Mouse (Mus musculus) gastrocnemius, postnatal 36 days (tissue): Measurements from ENCODE around the gene Mbd3. TPM values are rescaled to one million over a fixed set of nuclear protein-coding genes. Genes with fewer than 3 reads are reported as not detected.

Experiments used
- DNase-seq, 2 experiments: peaks; one replicate each; pipeline ENCODE4 v3.0.0; 2022
- intact Hi-C: fragments of 180-260 bp; cut with DNase I; formaldehyde crosslinking; loops from one replicate; pipeline ENCODE4 v1.15.1; 2025
- total RNA-seq, 2 experiments: library from RNA; stranded (reverse); gene quantifications; 2 replicates each; pipeline ENCODE4 v1.2.3; 2021

Mbd3 gene
- total RNA-seq, 2 experiments from 2014 or later, result 95.1 to 99.9 TPM

DNA sequence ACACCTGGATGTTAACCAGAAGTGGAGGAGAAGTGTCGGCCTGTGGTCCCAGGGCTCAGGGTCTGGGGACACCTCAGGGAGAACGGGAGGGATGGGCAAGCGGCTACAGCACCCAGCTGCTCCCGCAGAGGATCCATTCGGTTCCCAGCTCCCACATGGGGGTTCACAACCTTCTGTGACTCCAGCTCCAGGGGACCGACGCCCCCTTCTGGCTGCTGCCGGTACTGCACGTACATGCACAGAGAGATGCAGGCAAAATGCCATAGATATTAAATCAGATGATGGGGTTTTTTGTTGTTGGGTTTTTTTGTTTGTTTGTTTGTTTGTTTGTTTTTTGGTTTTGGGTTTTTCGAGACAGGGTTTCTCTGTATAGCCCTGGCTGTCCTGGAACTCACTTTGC lies 21.6 kb downstream of the Mbd3 start:
- intact Hi-C loops, result no loop called here

GRCm38 (mm10) chr10:80376160-80376559 lies 23.2 kb downstream of the Mbd3 start:
- DNase-seq, result peak; percentile 85 to 91
- intact Hi-C loops, result no loop called here

More for the DNA sequence above, 21.6 kb downstream of the Mbd3 start:
- no peak for DNase-seq

- DNase-seq, result peak in 1 of 2 experiments; percentile 52
- intact Hi-C loops, result loop anchor here (1.0 to 2.0 kb wide), 2 partner anchors 23 to 79 kb away; partner anchors contain the start of gene Apc2
These were observed 25.3 kb downstream of the Mbd3 start for GRCm38 (mm10) chr10:80374063-80374462.

- intact Hi-C loops, result no loop called here
- no peak for DNase-seq
These were observed 26.6 kb downstream of the Mbd3 start for GRCm38 (mm10) chr10:80372706-80373105.

GRCm38 (mm10) chr10:80371983-80372382 lies 27.4 kb downstream of the Mbd3 start:
- intact Hi-C loops, result no loop called here
- no peak for DNase-seq

DNA sequence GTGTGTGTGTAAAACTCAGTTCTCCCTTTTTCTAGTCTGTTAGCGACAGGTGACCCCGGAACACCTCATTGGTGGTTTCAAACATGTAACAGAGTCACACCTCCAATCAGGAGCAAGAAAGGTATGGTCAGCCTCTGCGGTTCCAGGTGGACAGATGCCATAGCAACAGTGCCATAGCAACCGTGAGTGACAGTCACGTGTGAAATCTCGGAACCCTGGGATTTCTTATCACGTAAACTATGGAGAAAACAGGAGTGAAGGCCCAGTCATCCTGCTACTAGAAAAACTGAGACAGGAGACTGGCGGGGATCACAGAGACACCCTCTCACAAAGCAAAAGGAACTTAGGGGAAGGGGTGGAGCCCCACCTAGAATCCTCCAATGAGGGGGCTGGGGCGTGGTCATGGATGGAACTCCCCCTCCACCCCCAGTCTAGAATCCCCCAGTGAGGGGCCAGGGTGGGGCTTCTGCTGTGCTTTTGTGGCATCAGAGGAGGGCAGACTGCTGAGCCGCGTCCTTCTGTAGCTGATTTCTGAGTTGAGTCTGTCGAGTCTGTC lies 27.9 kb downstream of the Mbd3 start:
- intact Hi-C loops, result no loop called here
- DNase-seq, result no peak

GRCm38 (mm10) chr10:80369995-80370747 lies 29.2 kb downstream of the Mbd3 start:
- DNase-seq, result no peak
- intact Hi-C loops, result no loop called here

- intact Hi-C loops, result no loop called here
- no peak for DNase-seq
These were observed 31.0 kb downstream of the Mbd3 start for GRCm38 (mm10) chr10:80368392-80368791.

GRCm38 (mm10) chr10:80367954-80368353 lies 31.4 kb downstream of the Mbd3 start:
- intact Hi-C loops, result loop anchor here (1.0 kb wide), 1 partner anchor 39 kb away; the partner anchor contains the start of genes Pcsk4 and Reep6
- no peak for DNase-seq

- DNase-seq, result no peak
- intact Hi-C loops, result no loop called here
These were observed 33.6 kb downstream of the Mbd3 start for GRCm38 (mm10) chr10:80365736-80366135.

DNA sequence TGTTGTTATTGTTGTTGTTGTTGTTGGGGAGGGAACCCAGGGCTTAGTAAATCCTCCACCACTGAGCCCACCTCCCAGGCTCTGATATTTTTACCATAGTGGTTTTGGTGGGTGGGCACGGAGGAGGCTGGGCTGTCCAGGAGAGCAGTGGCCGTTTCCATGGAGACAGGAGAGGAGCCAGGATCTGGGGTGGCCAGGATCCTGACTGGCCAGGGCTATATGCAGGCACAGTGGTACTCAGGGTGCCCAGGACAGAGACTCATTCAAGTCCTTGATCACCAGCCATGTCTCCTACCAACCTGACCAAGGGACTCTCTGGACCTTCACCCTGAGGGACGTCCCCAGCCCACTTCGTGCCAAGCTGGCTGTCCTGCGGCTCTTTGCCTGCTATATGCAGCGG lies 35.6 kb downstream of the Mbd3 start:
- intact Hi-C loops, result no loop called here
- DNase-seq, result no peak

DNA sequence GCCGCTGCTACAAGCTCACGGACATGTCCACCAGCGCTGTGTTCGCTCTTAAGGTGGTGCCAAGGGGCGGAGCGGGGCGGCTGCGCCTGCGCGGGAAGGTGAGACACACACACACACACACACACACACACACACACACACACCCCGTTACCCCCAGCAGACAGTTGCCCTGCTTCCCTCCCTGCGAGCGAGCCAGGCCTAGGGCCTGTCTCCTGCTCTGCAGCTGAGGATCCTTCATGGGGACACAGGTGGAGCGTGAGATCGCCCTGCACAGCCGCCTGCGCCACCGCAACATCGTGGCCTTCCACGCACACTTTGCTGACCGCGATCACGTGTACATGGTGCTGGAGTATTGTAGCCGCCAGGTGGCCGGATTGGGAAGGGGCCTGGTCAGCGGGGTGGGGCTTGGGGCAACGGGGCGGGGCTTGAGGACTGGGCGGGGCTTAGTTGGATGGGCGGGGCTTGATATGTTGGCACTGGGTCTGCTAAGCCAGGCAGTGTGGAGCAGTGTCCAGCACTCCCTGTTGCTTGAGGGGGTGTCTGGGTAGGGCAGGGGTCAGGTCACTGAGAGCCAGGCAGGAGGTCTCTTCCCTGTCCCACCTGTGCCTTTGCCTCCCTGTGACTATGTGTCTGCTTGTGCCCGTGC lies 41.2 kb downstream of the Mbd3 start:
- intact Hi-C loops, result no loop called here
- no peak for DNase-seq

DNA sequence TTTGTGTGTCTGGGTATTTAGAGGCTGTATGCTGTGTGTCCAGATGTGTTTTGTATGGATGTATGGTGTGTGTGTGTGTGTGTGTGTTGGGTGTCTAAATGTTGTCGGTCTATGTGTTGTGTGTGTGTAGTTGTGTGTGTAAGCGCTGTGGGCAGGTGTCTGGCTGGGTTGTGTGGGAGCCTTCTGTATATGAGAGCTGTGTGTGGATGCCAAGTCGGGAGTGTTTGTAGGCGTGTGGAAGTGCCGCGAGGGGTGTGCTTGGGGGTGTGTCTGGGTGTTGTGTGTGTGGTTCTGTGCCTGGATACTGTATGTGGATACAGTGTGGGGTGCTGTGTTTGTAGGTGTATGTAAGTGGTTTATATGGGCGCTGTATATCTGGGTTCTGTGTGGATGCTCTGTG lies 42.0 kb downstream of the Mbd3 start:
- no peak for DNase-seq
- intact Hi-C loops, result no loop called here

GRCm38 (mm10) chr10:80356737-80357136 lies 42.6 kb downstream of the Mbd3 start:
- no peak for DNase-seq
- intact Hi-C loops, result no loop called here

GRCm38 (mm10) chr10:80356001-80356682 lies 43.2 kb downstream of the Mbd3 start, which contains the start of gene Plk5:
Plk5 (plus strand) TSS chr10:80356459.
- intact Hi-C loops, result no loop called here
- DNase-seq, result no peak

DNA sequence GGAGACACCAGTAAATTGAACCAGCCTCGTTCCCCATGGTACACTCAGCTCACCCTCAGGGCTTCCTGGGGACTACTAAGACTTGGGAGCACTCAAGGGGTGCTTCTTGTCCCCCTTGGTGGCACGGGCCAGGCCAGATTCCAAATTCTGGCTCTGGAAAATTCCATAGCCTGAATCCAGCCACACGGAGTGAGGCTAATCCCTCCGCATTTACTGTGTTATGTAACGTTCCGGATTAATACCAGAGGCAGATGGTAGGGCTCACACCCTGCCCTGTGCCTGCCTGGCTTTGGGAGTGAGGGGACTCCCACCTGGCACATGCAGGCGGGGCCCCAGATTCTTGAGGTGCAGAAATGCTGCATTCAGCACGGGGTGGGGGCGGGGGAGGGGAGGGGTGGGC lies 43.9 kb downstream of the Mbd3 start:
- intact Hi-C loops, result no loop called here

GRCm38 (mm10) chr10:80352727-80353126 lies 46.6 kb downstream of the Mbd3 start:
- intact Hi-C loops, result no loop called here
- DNase-seq, result no peak

More for the DNA sequence above, 43.9 kb downstream of the Mbd3 start:
- no peak for DNase-seq

- intact Hi-C loops, result loop anchor here (2.0 kb wide), 1 partner anchor 23 kb away; no protein-coding TSS in a partner anchor
- no peak for DNase-seq
These were observed 47.5 kb downstream of the Mbd3 start for GRCm38 (mm10) chr10:80351896-80352295.

DNA sequence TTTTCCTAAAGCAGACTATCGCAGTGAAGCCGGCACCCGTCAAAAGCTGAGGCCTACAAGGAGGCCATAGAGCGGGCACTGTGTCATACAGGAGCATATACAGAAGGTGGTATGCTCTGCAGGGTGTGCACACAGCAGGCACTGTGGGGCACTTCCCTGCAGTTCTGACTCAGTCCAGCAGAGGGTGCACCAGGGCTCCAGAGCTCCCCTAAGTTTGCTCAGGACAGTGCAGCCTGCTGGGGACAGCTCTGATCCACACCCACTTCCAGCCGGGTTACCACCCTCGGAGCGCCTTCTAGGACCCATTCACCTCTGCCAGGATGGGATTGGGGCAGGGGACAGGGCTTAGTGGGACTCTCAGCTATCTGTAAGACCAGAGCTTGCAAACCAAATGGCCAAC lies 49.1 kb downstream of the Mbd3 start:
- intact Hi-C loops, result loop anchor here (2.0 kb wide), 1 partner anchor 25 kb away; no protein-coding TSS in a partner anchor
- peak; percentile 83 to 87 for DNase-seq

- intact Hi-C loops, result loop anchor here (1.0 kb wide), 1 partner anchor 54 kb away; the partner anchor contains the start of gene Apc2
- DNase-seq, result peak in 1 of 2 experiments; percentile 49
These were observed 50.4 kb downstream of the Mbd3 start for GRCm38 (mm10) chr10:80348981-80349380.
